Mouse (Mus musculus): ENCODE data around the gene Slc12a3.
"Not testable (repeated sequence)": the region's sequence is repeated elsewhere in the genome, so short reads cannot be mapped to it uniquely, and the experiment has no call there.

Slc12a3 gene

DNA sequence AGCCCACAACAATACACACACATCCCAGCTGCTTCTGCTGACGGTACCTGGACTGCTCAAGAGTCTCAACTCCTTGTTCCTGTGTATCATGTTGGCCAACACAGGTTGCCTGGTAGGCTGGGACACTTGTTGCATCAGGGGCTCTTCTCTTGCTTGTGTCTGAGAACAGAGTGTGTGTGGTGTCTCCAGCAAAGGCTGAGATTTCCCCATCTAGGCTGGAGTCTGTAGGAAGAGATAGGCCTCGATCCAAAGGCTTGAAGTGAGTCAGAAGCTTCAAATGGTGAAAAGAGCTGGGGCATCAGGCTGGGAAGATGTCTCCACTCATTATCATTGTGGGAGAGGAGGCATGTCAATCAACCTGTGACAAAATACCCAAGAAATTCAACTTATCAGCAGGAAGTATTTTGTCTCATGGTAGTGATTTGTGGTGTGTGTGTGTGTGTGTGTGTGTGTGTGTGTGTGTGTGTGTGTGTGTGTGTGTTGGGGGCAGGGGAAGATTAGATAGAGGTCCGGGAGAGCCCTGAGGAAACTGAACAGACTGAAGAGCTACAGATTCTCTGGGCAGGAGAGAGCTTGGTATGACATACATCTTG, 70.5 kb downstream of the Slc12a3 start:
- DNase-seq (ENCODE audit: low spot score in 2 of 2), result no peak

DNA sequence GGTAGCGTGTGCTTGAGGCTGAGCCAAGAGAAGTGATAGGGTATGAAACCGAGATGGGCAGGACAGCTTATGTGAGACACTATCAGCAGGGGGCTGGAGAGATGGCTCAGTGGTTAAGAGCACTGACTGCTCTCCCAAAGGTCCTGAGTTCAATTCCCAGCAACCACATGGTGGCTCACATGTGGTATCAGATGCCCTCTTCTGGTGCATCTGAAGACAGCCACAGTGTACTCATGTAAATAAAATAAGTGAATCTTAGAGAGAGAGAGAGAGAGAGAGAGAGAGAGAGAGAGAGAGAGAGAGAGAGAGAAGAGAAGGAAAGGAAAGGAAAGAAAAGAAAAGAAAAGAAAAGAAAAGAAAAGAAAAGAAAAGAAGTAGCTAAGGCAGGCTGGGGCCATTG, 71.0 kb downstream of the Slc12a3 start:
- DNase-seq (ENCODE audit: low spot score in 2 of 2), result not testable (repeated sequence)

DNA sequence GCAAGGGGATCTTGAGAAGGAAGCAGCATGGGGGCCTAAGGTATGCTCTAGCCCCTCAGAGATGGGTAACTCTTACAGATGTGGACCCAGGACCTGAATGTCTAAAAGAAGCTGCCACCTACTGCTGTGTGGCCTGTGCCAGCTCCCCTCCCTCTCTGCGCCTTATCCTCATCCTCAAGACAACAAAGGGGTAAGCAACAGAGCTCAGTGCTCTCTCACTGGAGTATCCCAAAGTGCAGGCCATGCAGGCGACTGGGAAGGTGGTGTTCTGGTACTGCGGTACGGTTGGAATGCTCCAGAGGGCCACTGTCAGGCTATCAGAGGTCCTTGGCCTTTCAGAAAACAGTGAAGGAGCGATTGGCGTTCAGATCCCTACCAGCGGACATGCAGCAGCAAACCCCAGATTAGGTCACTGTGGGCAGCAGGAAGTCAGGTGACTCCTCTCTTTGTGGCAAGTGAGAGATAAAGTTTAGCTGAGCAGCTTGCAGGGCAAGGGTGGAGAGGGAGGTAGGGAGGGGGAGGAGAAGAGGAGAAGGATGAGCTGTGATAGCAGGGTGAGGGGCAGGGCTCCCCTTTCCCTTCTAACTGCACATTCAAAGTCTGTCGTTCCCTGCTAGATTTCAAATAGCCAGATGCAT, 79.6 kb downstream of the Slc12a3 start:
- DNase-seq (ENCODE audit: low spot score in 2 of 2), result no peak

DNA sequence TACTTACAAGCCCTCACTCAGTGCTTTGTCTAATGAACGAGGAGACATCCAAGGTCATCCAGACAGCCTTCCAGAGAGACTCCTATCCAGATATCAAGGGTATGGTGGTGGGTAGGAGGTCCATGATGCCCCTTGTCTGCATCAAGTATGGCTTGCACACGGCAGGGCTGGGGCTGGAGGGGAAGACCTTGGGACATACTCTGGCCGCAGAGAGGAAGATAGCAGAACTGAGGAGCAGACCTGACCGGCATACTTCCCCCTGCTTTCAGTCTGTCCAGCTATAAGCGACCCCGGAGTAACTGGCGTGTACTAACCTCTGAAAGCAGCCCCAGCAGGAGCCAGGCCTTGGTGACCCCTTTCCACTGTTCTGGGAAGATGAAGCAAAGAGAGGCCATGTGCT, 80.5 kb downstream of the Slc12a3 start:
- DNase-seq (ENCODE audit: low spot score in 2 of 2), result no peak

DNA sequence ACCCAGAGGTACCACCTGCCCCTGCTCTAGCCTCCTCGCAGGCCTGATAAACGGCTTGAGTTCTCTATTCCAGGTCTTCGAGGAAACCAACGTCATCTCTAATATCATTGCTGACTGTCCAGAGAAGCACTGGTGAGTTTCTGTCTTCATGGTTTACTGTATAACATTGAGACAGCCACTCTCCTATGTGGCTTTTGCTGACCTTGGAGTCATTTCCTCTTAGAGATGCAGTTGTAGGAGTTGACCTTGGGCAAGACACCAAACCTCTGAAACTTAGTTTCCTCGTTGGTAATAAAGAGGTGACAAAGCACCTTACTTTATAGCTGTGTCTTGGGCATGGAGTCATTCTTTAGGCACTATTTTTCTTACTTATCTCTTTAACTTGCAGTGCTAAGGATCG, 83.5 kb downstream of the Slc12a3 start:
- DNase-seq (ENCODE audit: low spot score in 2 of 2), result no peak

DNA sequence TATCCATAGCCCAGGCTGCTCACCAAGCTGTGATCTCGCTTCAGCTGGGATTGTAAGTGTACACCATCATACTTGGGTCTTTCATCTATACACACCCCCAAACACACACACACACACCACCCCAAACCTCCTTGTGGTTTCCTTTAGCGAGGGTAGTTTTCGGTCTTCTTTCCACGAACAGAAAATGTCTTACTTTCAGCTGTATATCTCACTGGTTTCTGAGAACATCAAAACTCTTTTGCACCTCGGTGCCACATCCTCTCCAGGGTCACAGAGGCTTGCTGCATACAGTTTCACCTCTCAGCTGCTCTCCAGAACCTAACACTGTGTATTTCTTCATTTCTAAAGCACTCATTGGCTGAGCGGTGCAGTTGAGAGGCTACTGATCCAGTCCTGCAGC, 84.5 kb downstream of the Slc12a3 start:
- DNase-seq (ENCODE audit: low spot score in 2 of 2), result no peak

DNA sequence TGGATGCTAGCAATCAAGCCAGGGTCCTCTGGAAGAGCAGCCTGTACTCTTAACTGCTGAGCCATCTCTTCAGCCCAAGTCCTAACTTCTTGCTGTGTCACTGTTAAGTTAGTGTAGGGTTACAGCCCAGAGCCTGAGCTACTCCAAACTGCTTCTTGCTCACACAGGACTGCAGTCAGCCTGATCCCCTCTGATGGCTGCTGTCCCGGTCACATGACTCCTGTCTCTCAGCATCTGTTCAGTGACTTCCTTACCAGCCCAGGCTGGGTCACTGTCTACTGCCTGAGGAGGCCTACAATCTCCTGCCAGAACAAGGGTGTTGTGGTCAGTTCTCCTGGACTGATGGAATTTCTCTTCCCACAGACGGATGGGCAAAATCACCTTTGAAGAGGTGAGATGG, 86.2 kb downstream of the Slc12a3 start:
- DNase-seq (ENCODE audit: low spot score in 2 of 2), result no peak

Measured in frontal cortex, postnatal 25 days (tissue).